Mouse (Mus musculus): Measurements from ENCODE around the gene Mdfic.
"Not testable (repeated sequence)": the region's sequence is repeated elsewhere in the genome, so short reads cannot be mapped to it uniquely, and the experiment has no call there.

The Mdfic gene

GRCm38 (mm10) chr6:15720461-15720817 lies at the start of gene Mdfic:
Gene Mdfic (plus strand): TSS chr6:15720661.
- peak; percentile 79 for DNase-seq

- DNase-seq = no peak
These were observed 49.1 kb upstream of the Mdfic start for GRCm38 (mm10) chr6:15671364-15671763.

GRCm38 (mm10) chr6:15710080-15710479 lies 10.4 kb upstream of the Mdfic start:
- no peak for DNase-seq

- no peak for DNase-seq
These were observed 9.8 kb upstream of the Mdfic start for GRCm38 (mm10) chr6:15710706-15711105.

- DNase-seq = no peak
These were observed 7.5 kb upstream of the Mdfic start for GRCm38 (mm10) chr6:15712860-15713385.

GRCm38 (mm10) chr6:15714036-15714435 lies 6.4 kb upstream of the Mdfic start:
- not testable (repeated sequence) for DNase-seq

GRCm38 (mm10) chr6:15714996-15715844 lies 5.2 kb upstream of the Mdfic start:
- no peak for DNase-seq

- no peak for DNase-seq
These were observed 542 bp upstream of the Mdfic start for GRCm38 (mm10) chr6:15719919-15720318.

- DNase-seq = peak; percentile 86
These were observed 606 bp downstream of the Mdfic start for GRCm38 (mm10) chr6:15720818-15721715.

GRCm38 (mm10) chr6:15721716-15722031 lies 1.2 kb downstream of the Mdfic start:
- no peak for DNase-seq

GRCm38 (mm10) chr6:15722631-15723030 lies 2.2 kb downstream of the Mdfic start:
- DNase-seq = not testable (repeated sequence)

- DNase-seq = no peak
These were observed 3.8 kb downstream of the Mdfic start for GRCm38 (mm10) chr6:15724304-15724703.

- no peak for DNase-seq
These were observed 6.0 kb downstream of the Mdfic start for GRCm38 (mm10) chr6:15726422-15726821.

- peak; percentile 58 for DNase-seq
These were observed 7.4 kb downstream of the Mdfic start for GRCm38 (mm10) chr6:15727681-15728410.

GRCm38 (mm10) chr6:15728844-15729577 lies 8.6 kb downstream of the Mdfic start:
- no peak for DNase-seq

GRCm38 (mm10) chr6:15730258-15730657 lies 9.8 kb downstream of the Mdfic start:
- DNase-seq = peak; percentile 27

GRCm38 (mm10) chr6:15730666-15731065 lies 10.2 kb downstream of the Mdfic start:
- DNase-seq = peak; percentile 26

GRCm38 (mm10) chr6:15731452-15731851 lies 11.0 kb downstream of the Mdfic start:
- DNase-seq = peak; percentile 40

GRCm38 (mm10) chr6:15737312-15737911 lies 17.0 kb downstream of the Mdfic start:
- no peak for DNase-seq

- DNase-seq = no peak
These were observed 18.0 kb downstream of the Mdfic start for GRCm38 (mm10) chr6:15738331-15738943.

- no peak for DNase-seq
These were observed 18.7 kb downstream of the Mdfic start for GRCm38 (mm10) chr6:15739132-15739531.

Measured in kidney, adult 18-20 months (tissue).